ENCODE assay signal across 8 mouse cellular contexts in the genomic region with DNA sequence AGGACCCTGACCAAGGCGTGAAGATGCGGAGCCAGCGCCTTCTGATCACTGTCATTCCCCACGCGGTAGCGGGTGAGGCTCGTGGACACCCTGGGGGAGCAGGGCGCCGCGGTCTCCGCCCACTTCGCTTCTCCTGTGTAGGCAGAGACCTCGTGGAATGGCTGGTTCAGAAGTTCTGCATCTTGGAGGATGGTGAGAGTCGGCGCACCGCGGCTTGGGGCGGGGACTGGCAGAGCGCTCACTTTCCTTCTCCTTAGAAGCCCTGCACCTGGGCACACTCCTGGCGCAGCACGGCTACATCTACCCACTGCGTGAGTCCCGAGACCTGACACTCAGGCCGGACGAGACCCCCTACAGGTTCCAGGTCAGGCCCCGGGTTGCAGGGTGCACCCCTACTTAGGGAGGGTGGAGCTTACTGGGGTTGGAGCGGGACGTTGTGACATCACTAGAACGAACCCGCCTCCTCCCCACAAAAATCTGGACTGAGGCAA. TPM values are rescaled to one million over a fixed set of nuclear protein-coding genes. Genes with fewer than 3 reads are reported as not detected.
DNase-seq lines count a peak whose midpoint lies in the region; ATAC-seq lines count a peak whose summit lies in the region.

No protein-coding gene starts in this region.

- H3K9me3 ChIP-seq in heart, embryonic 14.5 days (ENCODE audit: control insufficient read depth, low read length): no peaks in the 10 kb centered on the region
- H3K9me3 ChIP-seq in liver, embryonic 15.5 days (replicated peaks): no peaks in the 10 kb centered on the region
- H3K9me3 ChIP-seq in neural tube, embryonic 13.5 days: no peaks in the 10 kb centered on the region

- no peak overlapping the region for H3K27ac ChIP-seq in heart, embryonic 14.5 days (replicated peaks in 1 of 2; ENCODE audit: control insufficient read depth in 1 of 2, insufficient read depth in 1 of 2, low read depth in 2 of 2, low read length in 2 of 2)
- no peak overlapping the region for H3K27ac ChIP-seq in liver, embryonic 15.5 days (replicated peaks)
- H3K27ac ChIP-seq in neural tube, embryonic 13.5 days (replicated peaks): no peak overlapping the region

- H3K4me3 ChIP-seq in heart, embryonic 14.5 days (ENCODE audit: control insufficient read depth in 1 of 2, insufficient read depth in 1 of 2, low read depth in 1 of 2, low read length in 2 of 2): peak overlapping the region; percentile 53 to 59
- peak overlapping the region; percentile 56 for H3K4me3 ChIP-seq in liver, embryonic 15.5 days (replicated peaks)
- peak overlapping the region; percentile 42 for H3K4me3 ChIP-seq in neural tube, embryonic 13.5 days

- peaks cover 56% of the 10 kb centered on the region for H3K27me3 ChIP-seq in heart, embryonic 14.5 days (ENCODE audit: control insufficient read depth, insufficient read depth, low read length)
- peaks cover 80% of the 10 kb centered on the region for H3K27me3 ChIP-seq in liver, embryonic 15.5 days
- peaks cover 78% of the 10 kb centered on the region for H3K27me3 ChIP-seq in neural tube, embryonic 13.5 days

- peak overlapping the region; percentile 57 for H3K9ac ChIP-seq in heart, embryonic 14.5 days (ENCODE audit: low read length)
- H3K9ac ChIP-seq in liver, embryonic 15.5 days: no peak overlapping the region
- peak overlapping the region; percentile 62 for H3K9ac ChIP-seq in neural tube, embryonic 13.5 days

- peaks cover 0 to 10% of the 10 kb centered on the region in 2 experiments; a peak in 2 of 4 replicates for H3K4me1 ChIP-seq in heart, embryonic 14.5 days (ENCODE audit: control insufficient read depth in 2 of 2, insufficient read depth in 2 of 2, low read length in 2 of 2)
- H3K4me1 ChIP-seq in liver, embryonic 15.5 days (replicated peaks): peaks cover 54% of the 10 kb centered on the region
- H3K4me1 ChIP-seq in neural tube, embryonic 13.5 days (replicated peaks): peaks cover 35% of the 10 kb centered on the region

- ATAC-seq in heart, embryonic 14.5 days (ENCODE audit: insufficient number of reproducible peaks, insufficient read depth, low FRiP score, low read depth): no peak
- ATAC-seq in liver, embryonic 15.5 days (ENCODE audit: insufficient read depth): no peak
- no peak for ATAC-seq in neural tube, embryonic 13.5 days (ENCODE audit: low read depth)

- WGBS in heart, embryonic 14.5 days: 1% methylated on average over 29 of the region's 30 CpGs
- WGBS in liver, embryonic 15.5 days (ENCODE audit: insufficient replicate concordance): 2% methylated on average over 30 of the region's 30 CpGs
- WGBS in neural tube, embryonic 13.5 days: under 1% methylated on average over 30 of the region's 30 CpGs

- peak; percentile 34 to 53 for DNase-seq in spleen, postnatal 10 days (ENCODE audit: low spot score in 2 of 2)
- DNase-seq in spleen, postnatal 14 days (ENCODE audit: low spot score in 2 of 2): no peak
- peak; percentile 25 for DNase-seq in cerebellum, postnatal 36 days
- peak; percentile 30 to 63 for DNase-seq in kidney, postnatal 36 days
- DNase-seq in adipocyte (ENCODE audit: low spot score): no peak

- H3K4me2 ChIP-seq in heart, embryonic 14.5 days (ENCODE audit: low read length): peak overlapping the region; percentile 97
- H3K4me2 ChIP-seq in liver, embryonic 15.5 days: peak overlapping the region; percentile 97
- peak overlapping the region; percentile 73 for H3K4me2 ChIP-seq in neural tube, embryonic 13.5 days

- H3K36me3 ChIP-seq in heart, embryonic 14.5 days (ENCODE audit: control insufficient read depth, insufficient read depth, low read length): no peaks in the 10 kb centered on the region
- no peaks in the 10 kb centered on the region for H3K36me3 ChIP-seq in liver, embryonic 15.5 days (replicated peaks)
- peaks cover under 1% of the 10 kb centered on the region; the same call in 1 of the 2 replicates for H3K36me3 ChIP-seq in neural tube, embryonic 13.5 days

RNA-seq across cellular contexts. Expression of gene Rgs11, which starts 0.6 kb away (rescaled TPM):
- 6.1 and 6.8 TPM in 2 replicates for polyA plus RNA-seq in heart, embryonic 14.5 days (2014; fragmentation: Nextera tagmentation; extraction: Ambion mirVana)
- 0.24 and 0.36 TPM in 2 replicates for polyA plus RNA-seq in liver, embryonic 15.5 days (2015; fragmentation: Nextera tagmentation; extraction: Ambion mirVana)
- 11.5 and 15.9 TPM in 2 replicates for polyA plus RNA-seq in neural tube, embryonic 13.5 days (2015; fragmentation: Nextera tagmentation; extraction: Ambion mirVana)

RNA-seq across cellular contexts. Expression of gene Arhgdig, which starts 4.2 kb away (rescaled TPM):
- 5.4 and 6.9 TPM in 2 replicates for polyA plus RNA-seq in heart, embryonic 14.5 days (2014; fragmentation: Nextera tagmentation; extraction: Ambion mirVana)
- polyA plus RNA-seq in liver, embryonic 15.5 days (2015; fragmentation: Nextera tagmentation; extraction: Ambion mirVana): 14.4 and 15.3 TPM in 2 replicates
- polyA plus RNA-seq in neural tube, embryonic 13.5 days (2015; fragmentation: Nextera tagmentation; extraction: Ambion mirVana): 102 and 117 TPM in 2 replicates

RNA-seq across cellular contexts. Expression of gene Pdia2, which starts 4.5 kb away (rescaled TPM):
- polyA plus RNA-seq in heart, embryonic 14.5 days (2014; fragmentation: Nextera tagmentation; extraction: Ambion mirVana): 0.20 and 0.38 TPM in 2 replicates
- polyA plus RNA-seq in liver, embryonic 15.5 days (2015; fragmentation: Nextera tagmentation; extraction: Ambion mirVana): 72.3 and 75.1 TPM in 2 replicates
- 0.45 TPM in 1 of 2 replicates, not detected in the other for polyA plus RNA-seq in neural tube, embryonic 13.5 days (2015; fragmentation: Nextera tagmentation; extraction: Ambion mirVana)

RNA-seq across cellular contexts. Expression of gene Fam234a, which starts 40.7 kb away (rescaled TPM):
- polyA plus RNA-seq in heart, embryonic 14.5 days (2014; fragmentation: Nextera tagmentation; extraction: Ambion mirVana): 43.9 and 48.1 TPM in 2 replicates
- polyA plus RNA-seq in liver, embryonic 15.5 days (2015; fragmentation: Nextera tagmentation; extraction: Ambion mirVana): 16.4 and 18.3 TPM in 2 replicates
- 33.7 and 35.3 TPM in 2 replicates for polyA plus RNA-seq in neural tube, embryonic 13.5 days (2015; fragmentation: Nextera tagmentation; extraction: Ambion mirVana)

RNA-seq across cellular contexts. Expression of gene Luc7l, which starts 49.3 kb away (rescaled TPM):
- polyA plus RNA-seq in heart, embryonic 14.5 days (2014; fragmentation: Nextera tagmentation; extraction: Ambion mirVana): 54.3 and 55.1 TPM in 2 replicates
- 28.9 and 29.0 TPM in 2 replicates for polyA plus RNA-seq in liver, embryonic 15.5 days (2015; fragmentation: Nextera tagmentation; extraction: Ambion mirVana)
- polyA plus RNA-seq in neural tube, embryonic 13.5 days (2015; fragmentation: Nextera tagmentation; extraction: Ambion mirVana): 113 and 116 TPM in 2 replicates

Comparison
In these comparisons a context has a peak if more than half of its experiments do, and no peak if none do; other contexts are left out.
1. DNase-seq: peak in spleen, postnatal 10 days (2 of 2), cerebellum, postnatal 36 days (2 of 2) and kidney, postnatal 36 days (2 of 2); none in spleen, postnatal 14 days (0 of 2) and adipocyte (single experiment).
2. RNA of gene Pdia2, which starts 4.5 kb away (polyA plus RNA-seq): 72.3 to 75.1 TPM in liver, embryonic 15.5 days; 0.20 to 0.38 TPM in heart, embryonic 14.5 days and 0.45 TPM in neural tube, embryonic 13.5 days; every median in the first group is over 10 times any median in the second.
3. Peak in every context shown above with its lines, with median percentiles within 50 percentile points of each other: H3K4me2 ChIP-seq and H3K4me3 ChIP-seq.